Mouse (Mus musculus) lung, postnatal 0 days (tissue): ENCODE results near the gene Socs5. TPM values are rescaled to one million over a fixed set of nuclear protein-coding genes. Genes with fewer than 3 reads are reported as not detected.

ENCODE experiments used
- ATAC-seq: fragments of 200-750 bp; cut with Nextera tagmentation; 2 replicates; pipeline ENCODE4 v1.8.0; 2017; ENCODE audit warnings: moderate library complexity
- DNase-seq: peaks from one replicate; pipeline ENCODE4 v3.0.0-alpha.2; 2016; ENCODE audit warnings: low spot score
- H3K27ac ChIP-seq: fragments of 300-500 bp; sonication (generic); 2 replicates; pipeline ENCODE4 v1.5.1; 2014; ENCODE audit warnings: antibody characterized with exemption, mild to moderate bottlenecking, low read length, mixed read lengths
- H3K27me3 ChIP-seq: fragments of 300-500 bp; sonication (generic); replicated peaks from 2 replicates; pipeline ENCODE4 v1.6.1; 2014; ENCODE audit warnings: low read length, mixed read lengths; ENCODE audit not compliant: insufficient read depth
- H3K36me3 ChIP-seq: fragments of 300-500 bp; sonication (generic); 2 replicates; pipeline ENCODE4 v1.6.1; 2014; ENCODE audit warnings: low read length, mixed read lengths; ENCODE audit not compliant: insufficient read depth
- H3K4me1 ChIP-seq: fragments of 300-500 bp; sonication (generic); 2 replicates; pipeline ENCODE4 v1.6.1; 2014; ENCODE audit warnings: antibody characterized with exemption, low read depth, low read length, mixed read lengths; ENCODE audit not compliant: insufficient read depth
- H3K4me2 ChIP-seq: fragments of 300-500 bp; sonication (generic); replicated peaks from 2 replicates; pipeline ENCODE4 v1.6.1; 2014; ENCODE audit warnings: low read depth, mild to moderate bottlenecking, low read length, moderate library complexity, mixed read lengths
- H3K4me3 ChIP-seq: fragments of 300-500 bp; sonication (generic); 2 replicates; pipeline ENCODE4 v1.5.1; 2014; ENCODE audit warnings: low read depth, low read length
- H3K9ac ChIP-seq: fragments of 300-500 bp; sonication (generic); replicated peaks from 2 replicates; pipeline ENCODE4 v1.6.1; 2014; ENCODE audit warnings: low read depth, mild to moderate bottlenecking
- H3K9me3 ChIP-seq: fragments of 300-500 bp; sonication (generic); 2 replicates; pipeline ENCODE4 v1.6.1; 2016; ENCODE audit warnings: low read length, mixed read lengths
- CTCF ChIP-seq: IDR thresholded peaks from 2 replicates; pipeline ENCODE4 v1.5.1; 2016; ENCODE audit warnings: antibody characterized with exemption, mild to moderate bottlenecking
- EP300 ChIP-seq: IDR thresholded peaks from 2 replicates; pipeline ENCODE4 v1.6.1; 2016; ENCODE audit warnings: antibody characterized with exemption, mild to moderate bottlenecking, control low read depth
- WGBS: fragments of 180-500 bp; shearing (Covaris S2); extraction: QIAGEN DNeasy Blood & Tissue Kit; methylation state at CpG from one replicate; pipeline ENCODE4 v1.1.7; 2014; 5-methylcytosine and 5-hydroxymethylcytosine counted together
- polyA plus RNA-seq: library from polyadenylated mRNA; unstranded; fragments of >200 nt; fragmentation: Nextera tagmentation; extraction: Ambion mirVana; gene quantifications from 2 replicates; pipeline ENCODE4 v1.2.1, GENCODE M21; 2015

Socs5 gene
- polyA plus RNA-seq, 1 experiment from 2014 or later = 9.5 TPM

- H3K36me3 ChIP-seq = no peaks in the 10 kb centered on the region
- H3K9ac ChIP-seq = no peak overlapping the region
- TF ChIP-seq EP300 = no peak
- no peak for TF ChIP-seq CTCF
- no peaks in the 10 kb centered on the region for H3K4me1 ChIP-seq
- DNase-seq (peak; percentile 51), ATAC-seq (peak; percentile 33; the same call in 1 of the 2 replicates)
- no peaks in the 10 kb centered on the region for H3K9me3 ChIP-seq
- H3K27ac ChIP-seq = no peak overlapping the region
- H3K27me3 ChIP-seq = no peaks in the 10 kb centered on the region
- no peak overlapping the region for H3K4me3 ChIP-seq
- WGBS = 27% methylated on average over 5 of the region's 5 CpGs
- no peak overlapping the region for H3K4me2 ChIP-seq
Measured at GRCm38 (mm10) chr17:87152984-87153383, 45.5 kb downstream of the Socs5 start.

DNA sequence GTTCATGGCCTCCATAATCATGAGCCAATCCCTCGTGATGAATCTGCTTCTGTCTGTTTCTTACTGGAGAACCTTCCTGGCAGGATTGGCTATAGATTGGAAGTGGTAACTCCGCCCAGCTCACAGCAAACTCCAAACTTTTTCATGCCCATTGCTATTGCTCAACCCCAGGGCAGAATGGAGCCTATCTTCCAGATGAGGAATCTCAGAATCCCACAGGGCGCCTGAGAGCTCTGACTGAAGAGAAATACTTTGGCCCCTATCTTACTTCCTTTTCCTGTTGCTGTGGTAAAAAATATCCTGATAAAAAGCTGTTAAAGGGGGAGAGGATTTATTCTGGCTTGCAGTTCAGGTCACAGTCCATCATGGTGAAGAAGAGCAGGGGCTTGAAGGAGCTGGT, 48.2 kb downstream of the Socs5 start:
- H3K9me3 ChIP-seq = no peaks in the 10 kb centered on the region
- 57% methylated on average over 3 of the region's 3 CpGs for WGBS

DNA sequence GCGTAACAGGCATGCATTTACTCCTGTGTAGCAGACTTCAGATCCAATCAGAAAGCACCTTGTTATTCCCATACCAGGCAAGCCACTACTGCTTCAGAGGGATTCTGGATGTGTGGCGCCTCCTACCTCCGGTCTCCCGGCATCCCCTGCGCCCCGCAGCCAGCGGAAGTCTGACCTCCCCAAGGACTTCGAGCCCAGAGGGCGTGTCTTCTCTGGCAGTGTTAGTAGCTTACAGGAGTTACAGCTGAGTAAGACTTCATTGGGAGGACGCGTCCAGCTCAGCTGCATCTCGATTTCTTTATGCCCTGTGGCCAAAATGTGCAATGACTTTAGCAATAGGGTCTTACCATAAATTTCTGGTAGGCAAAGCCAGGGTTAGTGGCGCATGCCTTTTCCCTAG, 50.3 kb downstream of the Socs5 start:
- 58% methylated on average over 13 of the region's 13 CpGs for WGBS
- 0 out of 2 replicates have a peak, but pooled peaks have one; percentile 11 for TF ChIP-seq CTCF
- no peak for TF ChIP-seq EP300
- Histone ChIP-seq H3K9me3 (no peaks in the 10 kb centered on the region), H3K4me1 (no peaks in the 10 kb centered on the region), H3K4me2 (no peak overlapping the region), H3K4me3 (no peak overlapping the region), H3K27ac (no peak overlapping the region), H3K36me3 (no peaks in the 10 kb centered on the region), H3K9ac (no peak overlapping the region), H3K27me3 (no peaks in the 10 kb centered on the region)
- ATAC-seq = peak; percentile 84
- peak; percentile 40 for DNase-seq

More for the DNA sequence above, 48.2 kb downstream of the Socs5 start:
- no peak overlapping the region for H3K27ac ChIP-seq
- no peak overlapping the region for H3K9ac ChIP-seq
- H3K36me3 ChIP-seq = no peaks in the 10 kb centered on the region
- no peak for DNase-seq
- TF ChIP-seq CTCF (no peak), EP300 (no peak)
- H3K4me3 ChIP-seq = no peak overlapping the region
- no peak for ATAC-seq
- H3K27me3 ChIP-seq = no peaks in the 10 kb centered on the region
- no peak overlapping the region for H3K4me2 ChIP-seq
- H3K4me1 ChIP-seq = no peaks in the 10 kb centered on the region

GRCm38 (mm10) chr17:87158597-87158996, 51.1 kb downstream of the Socs5 start:
- Histone ChIP-seq H3K4me1 (no peaks in the 10 kb centered on the region), H3K27me3 (no peaks in the 10 kb centered on the region), H3K36me3 (no peaks in the 10 kb centered on the region), H3K27ac (no peak overlapping the region), H3K4me2 (no peak overlapping the region), H3K9me3 (no peaks in the 10 kb centered on the region), H3K9ac (no peak overlapping the region), H3K4me3 (no peak overlapping the region)
- TF ChIP-seq CTCF (no peak), EP300 (peak; percentile 75)
- WGBS = 60% methylated on average over 14 of the region's 14 CpGs
- ATAC-seq (peak; percentile 56), DNase-seq (no peak)

DNA sequence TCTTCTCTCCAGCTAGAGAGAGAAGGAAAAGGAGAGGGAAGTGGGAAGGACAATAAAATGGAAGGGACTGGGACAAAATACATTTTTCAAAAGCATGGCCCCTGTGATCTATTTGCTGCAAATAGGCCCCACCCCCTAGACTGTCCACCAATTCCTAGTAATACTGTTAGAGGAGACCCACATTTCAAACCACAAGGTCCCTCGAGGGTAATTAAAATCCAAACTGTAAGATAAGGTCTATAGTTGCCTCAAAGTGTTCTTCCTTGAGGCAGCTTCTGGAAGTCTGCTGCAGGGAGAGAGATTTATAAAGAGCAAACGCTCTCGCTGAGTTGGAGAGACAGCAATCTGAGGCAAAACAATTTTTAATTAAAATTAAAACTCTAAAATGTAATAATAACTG, 52.8 kb downstream of the Socs5 start:
- DNase-seq = no peak
- Histone ChIP-seq H3K27ac (no peak overlapping the region), H3K36me3 (no peaks in the 10 kb centered on the region), H3K4me1 (no peaks in the 10 kb centered on the region), H3K27me3 (no peaks in the 10 kb centered on the region), H3K4me3 (no peak overlapping the region), H3K9ac (no peak overlapping the region), H3K4me2 (no peak overlapping the region), H3K9me3 (no peaks in the 10 kb centered on the region)
- TF ChIP-seq EP300 (no peak), CTCF (no peak)
- no peak for ATAC-seq
- WGBS = 80% methylated on average over 3 of the region's 3 CpGs

- WGBS = 86% methylated on average over 7 of the region's 7 CpGs
- Histone ChIP-seq H3K4me1 (no peaks in the 10 kb centered on the region), H3K9ac (no peak overlapping the region), H3K9me3 (no peaks in the 10 kb centered on the region), H3K36me3 (no peaks in the 10 kb centered on the region), H3K4me2 (no peak overlapping the region), H3K27ac (no peak overlapping the region), H3K27me3 (no peaks in the 10 kb centered on the region), H3K4me3 (no peak overlapping the region)
- DNase-seq = no peak
- TF ChIP-seq CTCF (no peak), EP300 (no peak)
- no peak for ATAC-seq
Measured at GRCm38 (mm10) chr17:87164312-87164922, 56.9 kb downstream of the Socs5 start.

DNA sequence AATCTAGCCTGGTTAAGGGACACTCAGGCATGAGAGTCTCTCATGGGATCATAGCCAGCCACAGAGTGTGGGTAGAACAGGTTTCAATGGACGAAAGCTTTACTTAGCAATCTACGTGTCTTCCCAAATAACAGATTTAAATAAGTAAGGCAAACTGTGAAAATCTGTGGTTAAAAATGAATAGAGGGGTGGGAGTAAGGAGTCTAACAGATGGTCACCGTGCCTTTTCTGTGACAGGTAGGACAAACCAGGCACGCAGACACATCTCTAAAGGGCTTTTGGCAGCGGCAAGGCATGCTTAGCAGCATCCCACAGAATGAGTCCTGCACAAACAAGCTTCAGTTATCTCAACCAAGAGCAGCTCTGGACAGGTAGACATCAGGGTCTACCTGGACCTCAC, 59.9 kb downstream of the Socs5 start:
- ATAC-seq (no peak), DNase-seq (no peak)
- H3K9ac ChIP-seq = no peak overlapping the region
- TF ChIP-seq EP300 (no peak), CTCF (no peak)
- WGBS = 93% methylated on average over 5 of the region's 5 CpGs
- no peaks in the 10 kb centered on the region for H3K36me3 ChIP-seq
- H3K4me1 ChIP-seq = no peaks in the 10 kb centered on the region
- H3K4me2 ChIP-seq = no peak overlapping the region
- no peaks in the 10 kb centered on the region for H3K9me3 ChIP-seq
- H3K27me3 ChIP-seq = no peaks in the 10 kb centered on the region
- no peak overlapping the region for H3K27ac ChIP-seq
- H3K4me3 ChIP-seq = no peak overlapping the region
